Mouse (Mus musculus) intestine, embryonic 14.5 days (tissue): ENCODE results near the gene Nek8. TPM values are rescaled to one million over a fixed set of nuclear protein-coding genes. Genes with fewer than 3 reads are reported as not detected.
"Not testable (repeated sequence)": the region's sequence is repeated elsewhere in the genome, so short reads cannot be mapped to it uniquely, and the experiment has no call there.

Source experiments
- ATAC-seq: fragments of 200-750 bp; cut with Nextera tagmentation; replicated peaks from 2 replicates; pipeline ENCODE4 v1.8.0; 2017; ENCODE audit warnings: low read depth, moderate number of reproducible peaks, moderate TSS enrichment, moderate library complexity; ENCODE audit not compliant: low FRiP score, low TSS enrichment
- DNase-seq: peaks from one replicate; pipeline ENCODE4 v3.0.0-alpha.2; 2018; ENCODE audit warnings: low spot score
- H3K27ac ChIP-seq: fragments of 300-500 bp; sonication (generic); 2 replicates; pipeline ENCODE4 v1.5.1; 2014; ENCODE audit warnings: low read depth, mild to moderate bottlenecking, control low read depth
- H3K27me3 ChIP-seq: fragments of 300-500 bp; sonication (generic); replicated peaks from 2 replicates; pipeline ENCODE4 v1.6.1; 2014; ENCODE audit warnings: low read length, control low read depth; ENCODE audit not compliant: control insufficient read depth, insufficient read depth
- H3K36me3 ChIP-seq: fragments of 300-500 bp; sonication (generic); 2 replicates; pipeline ENCODE4 v1.6.1; 2014; ENCODE audit warnings: low read length, control low read depth; ENCODE audit not compliant: control insufficient read depth, insufficient read depth
- H3K4me1 ChIP-seq: fragments of 300-500 bp; sonication (generic); replicated peaks from 2 replicates; pipeline ENCODE4 v1.6.1; 2014; ENCODE audit warnings: low read length, control low read depth, mixed read lengths; ENCODE audit not compliant: control insufficient read depth, insufficient read depth
- H3K4me2 ChIP-seq: fragments of 300-500 bp; sonication (generic); 2 replicates; pipeline ENCODE4 v1.6.1; 2014; ENCODE audit warnings: low read length
- H3K4me3 ChIP-seq: fragments of 300-500 bp; sonication (generic); 2 replicates; pipeline ENCODE4 v1.5.1; 2014; ENCODE audit warnings: low read depth, low read length, control low read depth, mixed read lengths
- H3K9ac ChIP-seq: fragments of 300-500 bp; sonication (generic); 2 replicates; pipeline ENCODE4 v1.6.1; 2014; ENCODE audit warnings: mild to moderate bottlenecking, low read length
- H3K9me3 ChIP-seq: fragments of 300-500 bp; sonication (generic); 2 replicates; pipeline ENCODE4 v1.6.1; 2016; ENCODE audit warnings: low read length, control low read depth; ENCODE audit not compliant: control insufficient read depth
- WGBS: fragments of 180-500 bp; shearing (Covaris S2); extraction: QIAGEN DNeasy Blood & Tissue Kit; methylation state at CpG from one replicate; pipeline ENCODE4 v1.1.7; 2014; 5-methylcytosine and 5-hydroxymethylcytosine counted together
- polyA plus RNA-seq: library from polyadenylated mRNA; unstranded; fragments of >200 nt; fragmentation: Nextera tagmentation; extraction: Ambion mirVana; gene quantifications from 2 replicates; pipeline ENCODE4 v1.2.1, GENCODE M21; 2014

Nek8 gene
- polyA plus RNA-seq, 1 experiment from 2014 or later, result 15.4 TPM

GRCm38 (mm10) chr11:78151161-78151560 lies 25.3 kb downstream of the Nek8 start:
- peaks cover 70% of the 10 kb centered on the region for H3K36me3 ChIP-seq

DNA sequence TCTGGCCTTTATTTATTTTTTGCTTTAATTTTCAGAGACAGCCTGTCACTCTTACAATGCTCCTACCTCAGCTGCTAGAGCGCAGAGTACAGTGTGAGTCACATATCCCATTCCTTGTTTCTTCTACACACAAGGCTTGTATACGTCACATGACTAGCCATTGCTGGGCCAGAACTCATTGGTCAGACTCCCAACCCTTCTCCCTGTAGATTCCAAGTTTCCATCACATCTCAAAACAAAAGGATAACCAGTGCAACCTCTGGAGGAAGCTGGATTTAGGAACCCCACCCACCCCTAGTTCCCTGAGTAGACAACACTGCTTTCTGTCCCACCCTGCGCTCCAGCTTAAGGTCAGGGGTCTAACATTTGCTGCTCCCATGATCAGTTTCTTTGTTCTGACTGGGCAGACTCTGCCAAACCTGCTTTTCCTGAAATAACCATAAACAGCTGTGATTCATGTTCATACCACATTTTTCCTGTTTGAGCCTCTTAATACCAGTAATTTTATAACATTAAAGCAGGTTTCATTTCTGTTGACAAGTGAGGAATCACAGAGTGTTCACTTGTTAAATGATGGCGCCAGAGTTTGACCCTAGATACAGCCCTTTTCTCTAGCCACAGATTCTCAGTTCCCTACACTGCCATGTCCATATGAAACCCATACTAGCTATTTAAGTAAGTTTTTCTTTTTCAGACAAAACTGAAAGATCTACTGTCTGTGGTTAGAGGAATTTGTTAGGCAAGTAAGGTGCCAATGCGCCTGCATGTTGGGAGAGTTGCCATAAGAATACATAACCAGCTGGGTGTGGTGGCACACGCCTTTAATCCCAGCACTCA lies 29.6 kb downstream of the Nek8 start:
- no peak overlapping the region for H3K27ac ChIP-seq
- no peak overlapping the region for H3K9ac ChIP-seq
- peaks cover 75% of the 10 kb centered on the region for H3K36me3 ChIP-seq
- ATAC-seq, result no peak
- 83% methylated on average over 6 of the region's 6 CpGs for WGBS
- no peaks in the 10 kb centered on the region for H3K27me3 ChIP-seq
- no peak overlapping the region for H3K4me3 ChIP-seq
- no peak for DNase-seq
- H3K4me1 ChIP-seq, result no peaks in the 10 kb centered on the region; the same call in 1 of the 2 replicates
- no peak overlapping the region for H3K4me2 ChIP-seq
- no peaks in the 10 kb centered on the region for H3K9me3 ChIP-seq

More at GRCm38 (mm10) chr11:78151161-78151560, 25.3 kb downstream of the Nek8 start:
- Histone ChIP-seq H3K4me1 (peaks cover 11% of the 10 kb centered on the region), H3K27ac (no peak overlapping the region), H3K4me3 (no peak overlapping the region), H3K9ac (no peak overlapping the region), H3K27me3 (no peaks in the 10 kb centered on the region), H3K4me2 (no peak overlapping the region), H3K9me3 (no peaks in the 10 kb centered on the region)
- WGBS, result 45% methylated on average over 1 of the region's 1 CpGs
- ATAC-seq (no peak), DNase-seq (no peak)

DNA sequence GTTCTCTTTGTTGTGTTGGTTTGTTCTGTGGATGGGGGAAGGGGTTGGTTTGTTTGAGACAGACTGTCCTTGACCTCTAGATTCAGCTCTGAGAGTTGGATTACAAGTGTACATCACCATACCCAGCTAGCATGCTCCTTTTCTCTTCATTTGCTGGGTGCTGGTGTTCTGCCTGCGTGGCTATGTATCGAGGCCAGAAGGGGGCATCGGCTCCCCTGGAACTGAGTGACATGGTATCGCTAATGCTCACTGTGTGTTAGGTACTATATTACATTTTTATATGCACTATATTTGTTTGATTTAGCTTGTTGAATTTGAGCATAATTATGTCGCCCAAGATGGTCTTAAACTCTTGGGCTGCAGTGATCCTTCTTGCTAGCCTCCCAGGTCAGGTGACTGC lies 30.3 kb downstream of the Nek8 start:
- no peak for DNase-seq
- WGBS, result 86% methylated on average over 5 of the region's 5 CpGs
- Histone ChIP-seq H3K9me3 (no peaks in the 10 kb centered on the region), H3K36me3 (peaks cover 74% of the 10 kb centered on the region), H3K4me3 (no peak overlapping the region), H3K27me3 (no peaks in the 10 kb centered on the region), H3K9ac (no peak overlapping the region), H3K4me1 (no peaks in the 10 kb centered on the region; the same call in 1 of the 2 replicates), H3K4me2 (no peak overlapping the region), H3K27ac (no peak overlapping the region)
- no peak for ATAC-seq

- Histone ChIP-seq H3K27me3 (no peaks in the 10 kb centered on the region), H3K27ac (no peak overlapping the region), H3K4me2 (no peak overlapping the region), H3K9me3 (no peaks in the 10 kb centered on the region), H3K36me3 (peaks cover 50% of the 10 kb centered on the region), H3K4me1 (no peaks in the 10 kb centered on the region; the same call in 1 of the 2 replicates), H3K9ac (no peak overlapping the region), H3K4me3 (no peak overlapping the region)
- no peak for DNase-seq
- WGBS, result 87% methylated on average over 2 of the region's 2 CpGs
- no peak for ATAC-seq
Measured at GRCm38 (mm10) chr11:78143520-78143919, 33.0 kb downstream of the Nek8 start.

GRCm38 (mm10) chr11:78140665-78141064 lies 35.8 kb downstream of the Nek8 start:
- Histone ChIP-seq H3K9ac (no peak overlapping the region), H3K4me2 (no peak overlapping the region), H3K4me3 (no peak overlapping the region), H3K27me3 (no peaks in the 10 kb centered on the region), H3K27ac (no peak overlapping the region), H3K36me3 (peaks cover 27% of the 10 kb centered on the region), H3K4me1 (no peaks in the 10 kb centered on the region), H3K9me3 (no peaks in the 10 kb centered on the region)
- ATAC-seq, result no peak
- DNase-seq, result no peak
- WGBS, result 81% methylated on average over 5 of the region's 5 CpGs

DNA sequence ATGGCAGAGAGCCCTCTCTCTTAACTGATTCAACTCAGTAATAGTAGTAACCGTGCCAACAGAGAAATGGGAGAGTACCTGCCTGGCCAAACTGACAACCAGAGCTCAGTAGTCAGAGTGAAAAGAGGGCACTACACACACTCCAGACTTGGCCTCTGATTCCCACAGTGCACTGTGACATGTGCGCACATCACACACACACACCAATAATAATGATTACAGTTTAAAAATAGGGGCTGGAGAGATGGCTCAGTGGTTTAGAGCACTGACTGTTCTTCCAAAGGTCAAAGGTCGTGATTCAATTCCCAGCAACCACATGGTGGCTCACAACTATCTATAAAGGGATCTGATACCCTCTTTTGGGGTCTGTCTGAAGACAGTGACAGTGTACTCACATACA lies 38.5 kb downstream of the Nek8 start:
- Histone ChIP-seq H3K27ac (no peak overlapping the region), H3K4me1 (no peaks in the 10 kb centered on the region), H3K4me2 (no peak overlapping the region), H3K9me3 (no peaks in the 10 kb centered on the region), H3K4me3 (no peak overlapping the region), H3K27me3 (no peaks in the 10 kb centered on the region), H3K9ac (no peak overlapping the region), H3K36me3 (peaks cover 2% of the 10 kb centered on the region)
- DNase-seq, result no peak
- no peak for ATAC-seq
- WGBS, result 82% methylated on average over 3 of the region's 3 CpGs

GRCm38 (mm10) chr11:78137584-78137983 lies 38.9 kb downstream of the Nek8 start:
- H3K27me3 ChIP-seq, result no peaks in the 10 kb centered on the region
- H3K36me3 ChIP-seq, result no peaks in the 10 kb centered on the region
- no peak overlapping the region for H3K27ac ChIP-seq
- ATAC-seq (no peak), DNase-seq (no peak)
- H3K9ac ChIP-seq, result no peak overlapping the region
- no peaks in the 10 kb centered on the region for H3K9me3 ChIP-seq
- H3K4me2 ChIP-seq, result no peak overlapping the region
- WGBS, result 82% methylated on average over 4 of the region's 4 CpGs
- no peak overlapping the region for H3K4me3 ChIP-seq
- no peaks in the 10 kb centered on the region for H3K4me1 ChIP-seq

DNA sequence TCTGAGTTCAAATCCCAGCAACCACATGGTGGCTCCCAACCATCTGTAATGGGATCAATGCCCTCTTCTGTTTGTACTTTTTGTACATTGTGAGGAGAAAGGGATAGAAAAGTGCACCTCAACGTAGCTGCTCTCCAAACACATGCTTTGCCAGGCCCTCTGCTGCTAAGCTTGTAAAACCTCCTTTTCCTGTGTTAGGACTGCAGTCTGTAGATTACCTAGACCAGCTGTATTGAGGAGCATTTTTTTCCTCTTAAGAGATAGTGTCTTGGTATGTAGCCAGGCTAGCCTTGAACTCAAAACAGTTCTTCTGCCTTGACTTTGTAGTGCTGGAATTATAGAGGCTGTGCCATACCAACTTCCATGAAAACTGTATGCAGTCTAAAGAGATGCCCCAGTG lies 40.3 kb downstream of the Nek8 start:
- Histone ChIP-seq H3K4me2 (no peak overlapping the region), H3K9me3 (no peaks in the 10 kb centered on the region), H3K36me3 (no peaks in the 10 kb centered on the region), H3K27me3 (no peaks in the 10 kb centered on the region), H3K4me1 (no peaks in the 10 kb centered on the region), H3K27ac (no peak overlapping the region), H3K4me3 (no peak overlapping the region), H3K9ac (no peak overlapping the region)
- 79% methylated on average over 1 of the region's 1 CpGs for WGBS
- ATAC-seq, result no peak
- DNase-seq, result no peak

GRCm38 (mm10) chr11:78135314-78135713 lies 41.2 kb downstream of the Nek8 start:
- not testable (repeated sequence) for H3K4me1 ChIP-seq, H3K9me3 ChIP-seq, H3K4me2 ChIP-seq, H3K27ac ChIP-seq, DNase-seq, H3K36me3 ChIP-seq, H3K9ac ChIP-seq, H3K27me3 ChIP-seq, ATAC-seq, H3K4me3 ChIP-seq
- 71% methylated on average over 7 of the region's 7 CpGs for WGBS
